Mouse (Mus musculus): ENCODE measurements around the gene Hipk1. TPM values are rescaled to one million over a fixed set of nuclear protein-coding genes. Genes with fewer than 3 reads are reported as not detected.

Gene Hipk1
- total and polyA plus RNA-seq, 3 experiments: 50.8 to 109 (median 98.1) TPM

- H3K27me3 ChIP-seq (ENCODE audit: control insufficient read depth, insufficient read depth, low read length): no peaks in the 10 kb centered on the region
- whole genome bisulfite sequencing: 44% methylated on average over 11 of the region's 11 CpGs
- H3K27ac ChIP-seq: no peak overlapping the region
- H3K79me2 ChIP-seq (replicated peaks; ENCODE audit: control insufficient read depth, insufficient read depth, low read length): no peaks in the 10 kb centered on the region
- TF ChIP-seq EP300 (IDR thresholded peaks at IDR 0.05; ENCODE audit: insufficient read depth, low read depth, low read length) (no peak), CTCF (IDR thresholded peaks at IDR 0.05) (no peak), POLR2A (IDR thresholded peaks at IDR 0.05; ENCODE audit: insufficient read depth, low read depth, low read length) (no peak)
- H3K4me1 ChIP-seq (ENCODE audit: control insufficient read depth, insufficient read depth, low read length): no peaks in the 10 kb centered on the region; the same call in 1 of the 2 replicates
- DNase-seq: peak; percentile 42 to 51
- no peak overlapping the region for H3K4me3 ChIP-seq
- intact Hi-C loops (cut with DNase I): no loop called here
- H3K36me3 ChIP-seq (ENCODE audit: control insufficient read depth, insufficient read depth, low read length): no peaks in the 10 kb centered on the region
- H3K9ac ChIP-seq (ENCODE audit: low read depth, low read length): no peak overlapping the region
These were observed 75.3 kb downstream of the Hipk1 start for GRCm38 (mm10) chr3:103715762-103716693.

- intact Hi-C loops (cut with DNase I): no loop called here
- no peak overlapping the region for H3K27ac ChIP-seq
- H3K27me3 ChIP-seq (ENCODE audit: control insufficient read depth, insufficient read depth, low read length): no peaks in the 10 kb centered on the region
- H3K36me3 ChIP-seq (ENCODE audit: control insufficient read depth, insufficient read depth, low read length): no peaks in the 10 kb centered on the region
- TF ChIP-seq POLR2A (IDR thresholded peaks at IDR 0.05; ENCODE audit: insufficient read depth, low read depth, low read length): no peak
- TF ChIP-seq EP300 (IDR thresholded peaks at IDR 0.05; ENCODE audit: insufficient read depth, low read depth, low read length): no peak
- no peak for TF ChIP-seq CTCF (IDR thresholded peaks at IDR 0.05)
- no peak for DNase-seq
- H3K79me2 ChIP-seq (replicated peaks; ENCODE audit: control insufficient read depth, insufficient read depth, low read length): no peaks in the 10 kb centered on the region
- H3K4me1 ChIP-seq (ENCODE audit: control insufficient read depth, insufficient read depth, low read length): no peaks in the 10 kb centered on the region; the same call in 1 of the 2 replicates
- 78% methylated on average over 8 of the region's 8 CpGs for WGBS
- no peak overlapping the region for H3K9ac ChIP-seq (ENCODE audit: low read depth, low read length)
- H3K4me3 ChIP-seq: no peak overlapping the region
These were observed 76.4 kb downstream of the Hipk1 start for GRCm38 (mm10) chr3:103714942-103715341.

- WGBS: 72% methylated on average over 7 of the region's 7 CpGs
These were observed 77.0 kb downstream of the Hipk1 start for GRCm38 (mm10) chr3:103714236-103714875.

GRCm38 (mm10) chr3:103712196-103712595 lies 79.2 kb downstream of the Hipk1 start:
- no peak for DNase-seq
- Histone ChIP-seq H3K9ac (ENCODE audit: low read depth, low read length) (no peak overlapping the region), H3K79me2 (replicated peaks; ENCODE audit: control insufficient read depth, insufficient read depth, low read length) (no peaks in the 10 kb centered on the region), H3K27ac (no peak overlapping the region), H3K27me3 (ENCODE audit: control insufficient read depth, insufficient read depth, low read length) (no peaks in the 10 kb centered on the region), H3K4me1 (ENCODE audit: control insufficient read depth, insufficient read depth, low read length) (no peaks in the 10 kb centered on the region; the same call in 1 of the 2 replicates), H3K4me3 (no peak overlapping the region), H3K36me3 (ENCODE audit: control insufficient read depth, insufficient read depth, low read length) (no peaks in the 10 kb centered on the region)
- intact Hi-C loops (cut with DNase I): no loop called here
- 89% methylated on average over 4 of the region's 4 CpGs for WGBS
- TF ChIP-seq EP300 (IDR thresholded peaks at IDR 0.05; ENCODE audit: insufficient read depth, low read depth, low read length) (no peak), POLR2A (IDR thresholded peaks at IDR 0.05; ENCODE audit: insufficient read depth, low read depth, low read length) (no peak), CTCF (IDR thresholded peaks at IDR 0.05) (no peak)

More at GRCm38 (mm10) chr3:103714236-103714875, 77.0 kb downstream of the Hipk1 start:
- H3K4me3 ChIP-seq: no peak overlapping the region
- intact Hi-C loops (cut with DNase I): no loop called here
- H3K27me3 ChIP-seq (ENCODE audit: control insufficient read depth, insufficient read depth, low read length): no peaks in the 10 kb centered on the region
- no peak overlapping the region for H3K9ac ChIP-seq (ENCODE audit: low read depth, low read length)
- H3K36me3 ChIP-seq (ENCODE audit: control insufficient read depth, insufficient read depth, low read length): no peaks in the 10 kb centered on the region
- no peak overlapping the region for H3K27ac ChIP-seq
- H3K4me1 ChIP-seq (ENCODE audit: control insufficient read depth, insufficient read depth, low read length): no peaks in the 10 kb centered on the region; the same call in 1 of the 2 replicates
- TF ChIP-seq CTCF (IDR thresholded peaks at IDR 0.05): no peak
- TF ChIP-seq POLR2A (IDR thresholded peaks at IDR 0.05; ENCODE audit: insufficient read depth, low read depth, low read length): no peak
- no peak for TF ChIP-seq EP300 (IDR thresholded peaks at IDR 0.05; ENCODE audit: insufficient read depth, low read depth, low read length)
- no peaks in the 10 kb centered on the region for H3K79me2 ChIP-seq (replicated peaks; ENCODE audit: control insufficient read depth, insufficient read depth, low read length)
- no peak for DNase-seq

GRCm38 (mm10) chr3:103709470-103710040 lies 81.8 kb downstream of the Hipk1 start:
- WGBS: 68% methylated on average over 5 of the region's 5 CpGs
- Histone ChIP-seq H3K27ac (no peak overlapping the region), H3K36me3 (ENCODE audit: control insufficient read depth, insufficient read depth, low read length) (no peaks in the 10 kb centered on the region), H3K4me3 (no peak overlapping the region), H3K79me2 (replicated peaks; ENCODE audit: control insufficient read depth, insufficient read depth, low read length) (no peaks in the 10 kb centered on the region), H3K9ac (ENCODE audit: low read depth, low read length) (no peak overlapping the region), H3K27me3 (ENCODE audit: control insufficient read depth, insufficient read depth, low read length) (no peaks in the 10 kb centered on the region), H3K4me1 (ENCODE audit: control insufficient read depth, insufficient read depth, low read length) (no peaks in the 10 kb centered on the region)
- TF ChIP-seq POLR2A (IDR thresholded peaks at IDR 0.05; ENCODE audit: insufficient read depth, low read depth, low read length) (no peak), EP300 (IDR thresholded peaks at IDR 0.05; ENCODE audit: insufficient read depth, low read depth, low read length) (no peak), CTCF (IDR thresholded peaks at IDR 0.05) (no peak)
- intact Hi-C loops (cut with DNase I): no loop called here
- DNase-seq: no peak

Measured in heart, adult 2 months (tissue).